Mouse (Mus musculus): ENCODE measurements around the gene Camta1. TPM values are rescaled to one million over a fixed set of nuclear protein-coding genes. Genes with fewer than 3 reads are reported as not detected.

The Camta1 gene
- total and polyA plus RNA-seq, 2 experiments = 2.7 to 6.1 TPM

DNA sequence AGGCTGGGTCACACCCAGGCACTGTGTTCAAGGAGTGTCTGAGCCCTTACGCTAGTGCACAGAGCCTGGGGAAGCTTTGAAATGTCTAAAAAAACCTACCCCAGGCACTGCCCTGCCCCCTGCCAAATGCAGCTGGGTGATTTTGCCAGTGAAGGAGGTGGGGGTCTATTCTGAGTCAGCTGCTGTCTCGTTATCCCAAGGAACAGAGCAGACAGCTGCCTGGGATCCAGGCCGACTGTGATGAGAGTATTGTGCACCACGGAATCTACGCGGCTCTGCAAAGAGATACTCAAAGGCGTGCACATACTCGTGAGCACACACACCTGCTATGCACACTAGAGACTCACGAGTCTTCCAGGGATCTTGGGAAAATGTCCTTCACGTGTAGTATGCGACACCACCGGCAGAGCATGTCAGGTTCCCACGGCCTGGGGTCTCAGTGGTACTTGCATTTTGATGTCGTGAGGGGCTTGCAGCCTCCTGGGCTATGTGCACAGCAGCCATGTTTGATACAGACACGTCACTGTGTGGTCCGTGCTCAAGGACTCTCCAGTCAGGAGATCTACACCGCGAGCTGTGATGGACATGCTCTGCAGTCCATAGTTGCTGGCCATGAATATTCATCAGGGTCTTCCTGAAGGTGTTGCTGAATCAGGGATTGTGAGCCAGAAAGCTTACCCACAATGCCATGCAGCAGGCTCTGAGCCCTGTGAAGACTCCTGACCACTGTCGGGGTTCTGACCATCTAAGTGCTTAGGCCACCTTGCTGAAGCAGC is 529.4 kb downstream of the Camta1 start:
- Histone ChIP-seq H3K4me1 (ENCODE audit: control insufficient read depth, insufficient read depth, low read length) (0 out of 2 replicates have a peak, but pooled peaks cover 4% of the 10 kb centered on the region), H3K27me3 (ENCODE audit: control insufficient read depth, insufficient read depth, low read length) (no peaks in the 10 kb centered on the region), H3K9ac (ENCODE audit: low read depth, low read length) (no peak overlapping the region), H3K27ac (replicated peaks; ENCODE audit: insufficient read depth, low read depth, low read length) (no peak overlapping the region), H3K4me3 (ENCODE audit: insufficient read depth, low read depth, low read length) (no peak overlapping the region), H3K79me2 (ENCODE audit: control insufficient read depth, insufficient read depth, low read length) (no peaks in the 10 kb centered on the region), H3K36me3 (ENCODE audit: control insufficient read depth, insufficient read depth, low read length) (no peaks in the 10 kb centered on the region)
- WGBS = 88% methylated on average over 19 of the region's 19 CpGs
- TF ChIP-seq POLR2A (IDR thresholded peaks at IDR 0.05; ENCODE audit: extremely low read depth, insufficient read depth, low read length) (no peak), CTCF (IDR thresholded peaks at IDR 0.05; ENCODE audit: low read depth, low read length) (no peak)
- DNase-seq (ENCODE audit: extremely low read depth, low read depth, low spot score) = no peak

DNA sequence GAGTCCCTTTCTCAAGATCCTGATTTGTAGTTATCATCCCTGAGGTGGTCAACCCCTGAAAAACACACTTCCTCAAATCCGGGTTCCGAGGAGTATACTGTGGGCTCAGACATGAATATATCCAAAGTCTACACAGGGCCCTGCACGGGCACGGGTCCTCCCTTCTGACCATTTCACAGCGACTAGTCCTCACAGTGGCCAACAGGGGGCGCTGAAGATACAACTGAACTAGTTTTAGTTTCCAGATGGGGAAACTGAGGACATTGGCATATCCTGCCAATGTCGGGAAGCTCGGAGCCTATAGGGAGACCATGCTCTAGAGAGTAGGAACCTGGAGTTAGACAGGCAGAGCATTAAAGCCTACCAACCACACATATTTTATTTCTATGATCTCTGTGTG is 530.7 kb downstream of the Camta1 start:
- DNase-seq (ENCODE audit: extremely low read depth, low read depth, low spot score) = peak; percentile 5
- Histone ChIP-seq H3K79me2 (ENCODE audit: control insufficient read depth, insufficient read depth, low read length) (no peaks in the 10 kb centered on the region), H3K4me3 (ENCODE audit: insufficient read depth, low read depth, low read length) (no peak overlapping the region), H3K27ac (replicated peaks; ENCODE audit: insufficient read depth, low read depth, low read length) (no peak overlapping the region), H3K27me3 (ENCODE audit: control insufficient read depth, insufficient read depth, low read length) (no peaks in the 10 kb centered on the region), H3K4me1 (ENCODE audit: control insufficient read depth, insufficient read depth, low read length) (no peaks in the 10 kb centered on the region), H3K9ac (ENCODE audit: low read depth, low read length) (no peak overlapping the region), H3K36me3 (ENCODE audit: control insufficient read depth, insufficient read depth, low read length) (no peaks in the 10 kb centered on the region)
- TF ChIP-seq CTCF (IDR thresholded peaks at IDR 0.05; ENCODE audit: low read depth, low read length) (peak; percentile 57; the same call in 1 of the 2 replicates), POLR2A (IDR thresholded peaks at IDR 0.05; ENCODE audit: extremely low read depth, insufficient read depth, low read length) (no peak)
- WGBS = 63% methylated on average over 8 of the region's 8 CpGs

DNA sequence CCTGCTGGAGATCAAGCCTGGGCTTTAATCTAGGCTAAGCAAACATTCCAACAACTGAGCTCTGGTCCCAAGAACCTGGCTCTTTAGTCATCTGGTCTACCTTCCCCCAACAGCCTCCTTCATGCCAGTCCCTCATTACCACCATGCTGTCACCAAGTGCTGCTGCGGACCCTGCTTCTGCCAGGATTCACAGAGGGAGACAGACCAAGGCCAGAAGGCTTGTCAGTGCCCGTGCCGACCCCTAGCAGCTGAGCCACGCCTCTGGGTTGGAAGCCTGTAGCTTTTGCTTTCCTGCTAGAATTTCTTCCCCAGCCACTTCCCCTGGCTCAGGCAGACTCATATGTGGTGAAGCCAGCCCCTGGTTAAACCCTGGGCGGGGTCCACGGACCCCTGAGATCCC is 533.6 kb downstream of the Camta1 start:
- TF ChIP-seq POLR2A (IDR thresholded peaks at IDR 0.05; ENCODE audit: extremely low read depth, insufficient read depth, low read length) (no peak), CTCF (IDR thresholded peaks at IDR 0.05; ENCODE audit: low read depth, low read length) (no peak)
- Histone ChIP-seq H3K4me3 (ENCODE audit: insufficient read depth, low read depth, low read length) (no peak overlapping the region), H3K27ac (replicated peaks; ENCODE audit: insufficient read depth, low read depth, low read length) (no peak overlapping the region), H3K79me2 (ENCODE audit: control insufficient read depth, insufficient read depth, low read length) (no peaks in the 10 kb centered on the region), H3K27me3 (ENCODE audit: control insufficient read depth, insufficient read depth, low read length) (0 out of 2 replicates have a peak, but pooled peaks cover 3% of the 10 kb centered on the region), H3K4me1 (ENCODE audit: control insufficient read depth, insufficient read depth, low read length) (no peaks in the 10 kb centered on the region), H3K9ac (ENCODE audit: low read depth, low read length) (no peak overlapping the region), H3K36me3 (ENCODE audit: control insufficient read depth, insufficient read depth, low read length) (no peaks in the 10 kb centered on the region)
- 77% methylated on average over 6 of the region's 6 CpGs for WGBS
- DNase-seq (ENCODE audit: extremely low read depth, low read depth, low spot score) = no peak

DNA sequence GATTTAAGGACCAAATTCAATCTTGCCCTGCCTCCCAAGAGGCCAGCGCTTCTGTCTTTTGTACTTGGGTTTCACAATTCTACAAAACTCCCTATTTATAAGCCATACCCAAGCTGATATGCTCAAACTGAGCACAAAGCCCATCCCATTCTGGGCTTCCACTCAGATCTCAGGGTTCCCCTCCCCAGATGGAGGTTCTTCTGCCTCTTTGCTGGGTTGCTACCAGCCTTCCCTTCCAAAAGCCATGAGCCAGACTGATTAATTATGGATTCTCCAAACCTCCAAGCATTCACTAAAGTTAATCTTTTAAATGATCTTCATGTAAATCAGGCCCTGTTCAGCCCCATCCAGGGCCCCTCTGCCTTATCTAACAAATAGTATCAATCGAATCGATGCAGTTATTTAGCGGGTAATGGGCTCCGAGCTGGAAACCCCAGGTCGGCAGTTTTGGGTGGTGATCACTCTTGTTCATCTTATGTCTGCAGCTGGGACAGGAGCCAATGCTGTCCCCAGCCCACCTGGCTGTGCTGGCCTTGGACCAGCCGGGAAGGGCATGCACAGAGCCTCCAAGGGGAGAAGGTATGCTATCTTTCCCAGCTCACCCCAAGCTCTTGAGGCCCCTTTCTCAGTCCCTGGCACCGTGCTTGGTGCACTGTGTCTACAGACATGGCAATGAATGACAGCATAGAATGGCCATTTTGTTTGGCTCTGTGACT is 534.5 kb downstream of the Camta1 start:
- WGBS = 95% methylated on average over 8 of the region's 8 CpGs
- H3K36me3 ChIP-seq (ENCODE audit: control insufficient read depth, insufficient read depth, low read length) = no peaks in the 10 kb centered on the region

DNA sequence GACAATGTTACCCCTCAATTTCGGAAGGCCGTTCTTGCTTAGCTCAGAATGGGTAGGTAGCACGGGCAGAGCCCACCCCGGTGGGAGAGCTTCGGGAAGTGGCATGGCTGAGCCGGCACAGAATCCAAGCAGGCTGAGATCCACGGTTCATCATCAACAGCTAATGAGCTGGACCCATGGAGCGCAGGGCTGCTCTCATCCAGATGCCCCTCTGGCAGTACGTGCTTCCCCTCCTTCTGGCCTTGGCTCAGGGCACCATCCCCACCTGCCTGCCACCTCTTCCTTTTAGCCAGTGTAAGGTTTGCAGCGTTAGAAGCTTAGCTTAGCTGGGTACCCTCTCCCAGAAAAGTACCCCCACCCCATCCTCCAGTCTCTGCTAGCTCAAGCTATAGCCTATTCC is 545.2 kb downstream of the Camta1 start:
- no peaks in the 10 kb centered on the region for H3K4me1 ChIP-seq (ENCODE audit: control insufficient read depth, insufficient read depth, low read length)
- no peak overlapping the region for H3K27ac ChIP-seq (replicated peaks; ENCODE audit: insufficient read depth, low read depth, low read length)
- H3K4me3 ChIP-seq (ENCODE audit: insufficient read depth, low read depth, low read length) = no peak overlapping the region
- no peaks in the 10 kb centered on the region for H3K27me3 ChIP-seq (ENCODE audit: control insufficient read depth, insufficient read depth, low read length)
- H3K9ac ChIP-seq (ENCODE audit: low read depth, low read length) = no peak overlapping the region
- no peaks in the 10 kb centered on the region for H3K79me2 ChIP-seq (ENCODE audit: control insufficient read depth, insufficient read depth, low read length)
- 82% methylated on average over 10 of the region's 10 CpGs for WGBS
- H3K36me3 ChIP-seq (ENCODE audit: control insufficient read depth, insufficient read depth, low read length) = no peaks in the 10 kb centered on the region
- no peak for DNase-seq (ENCODE audit: extremely low read depth, low read depth, low spot score)
- TF ChIP-seq POLR2A (IDR thresholded peaks at IDR 0.05; ENCODE audit: extremely low read depth, insufficient read depth, low read length) (no peak), CTCF (IDR thresholded peaks at IDR 0.05; ENCODE audit: low read depth, low read length) (no peak)

More for the DNA sequence above, 534.5 kb downstream of the Camta1 start:
- no peak overlapping the region for H3K4me3 ChIP-seq (ENCODE audit: insufficient read depth, low read depth, low read length)
- H3K27me3 ChIP-seq (ENCODE audit: control insufficient read depth, insufficient read depth, low read length) = 0 out of 2 replicates have a peak, but pooled peaks cover 3% of the 10 kb centered on the region
- no peak overlapping the region for H3K27ac ChIP-seq (replicated peaks; ENCODE audit: insufficient read depth, low read depth, low read length)
- H3K79me2 ChIP-seq (ENCODE audit: control insufficient read depth, insufficient read depth, low read length) = no peaks in the 10 kb centered on the region
- no peak for TF ChIP-seq POLR2A (IDR thresholded peaks at IDR 0.05; ENCODE audit: extremely low read depth, insufficient read depth, low read length)
- no peak for TF ChIP-seq CTCF (IDR thresholded peaks at IDR 0.05; ENCODE audit: low read depth, low read length)
- H3K9ac ChIP-seq (ENCODE audit: low read depth, low read length) = no peak overlapping the region
- no peaks in the 10 kb centered on the region for H3K4me1 ChIP-seq (ENCODE audit: control insufficient read depth, insufficient read depth, low read length)
- DNase-seq (ENCODE audit: extremely low read depth, low read depth, low spot score) = no peak

All from liver, adult 2 months (tissue).